Mouse (Mus musculus) left cerebral cortex, adult 9 months (tissue): ENCODE measurements at regions not wholly inside any gene's neighbourhood (a gene's known extent, or its start where the extent isn't known, plus 50 kb on each side); places are given as distances from the start of the nearest gene placed in this dataset.

Experiments used
- DNase-seq, 2 experiments: peaks; one replicate each; pipeline ENCODE4 v3.0.0; 2022; ENCODE audit warnings: low spot score in 2 of 2

GRCm38 (mm10) chr12:10079482-10079881, 290.3 kb upstream of the Nt5c1b start:
- peak in 1 of 2 experiments; percentile 8 for DNase-seq

DNA sequence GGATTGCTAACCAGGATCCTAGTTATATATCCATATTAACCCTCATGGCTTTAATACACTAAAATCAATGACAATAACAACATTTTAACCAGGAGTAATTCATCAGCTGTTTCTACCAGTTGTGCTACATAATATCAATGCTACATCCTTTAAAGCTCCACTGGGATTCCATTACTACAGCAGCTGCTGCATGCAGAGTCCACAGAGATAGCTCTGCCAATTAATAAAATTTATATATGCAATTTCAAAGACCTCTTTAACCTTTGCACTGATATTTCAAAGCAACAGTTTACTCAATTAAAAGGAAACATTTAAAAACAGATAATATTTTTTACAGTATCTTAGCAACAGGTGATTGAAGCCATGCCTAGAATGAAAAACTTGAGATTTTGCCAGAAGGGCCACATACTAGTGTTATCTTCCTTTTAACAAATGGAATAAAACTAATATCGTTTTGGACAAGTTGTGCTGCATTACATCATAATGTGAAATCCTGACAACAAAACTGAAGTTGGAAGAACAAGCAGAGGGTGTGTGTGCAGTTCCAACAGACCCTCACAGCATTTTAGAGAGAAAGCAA, 256.8 kb upstream of the Nt5c1b start:
- no peak for DNase-seq

DNA sequence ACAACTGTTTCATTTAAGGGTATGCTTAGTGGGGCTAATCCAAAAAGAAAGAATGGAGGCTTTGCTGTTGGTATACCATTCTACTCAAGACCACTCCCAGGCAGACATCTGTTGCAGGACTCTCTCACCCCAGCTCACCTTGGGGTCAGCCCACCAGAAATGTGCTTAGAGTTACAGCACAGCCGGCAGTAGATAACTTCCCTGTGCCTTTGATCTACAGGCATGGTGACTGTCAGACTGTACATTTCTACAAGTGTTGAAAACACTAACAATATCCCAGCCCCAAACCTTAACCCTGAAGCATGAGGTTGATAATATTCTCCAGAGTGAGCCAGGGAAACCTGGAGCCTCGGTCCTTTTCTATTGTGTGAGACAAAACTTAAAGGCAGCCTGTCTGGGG, 247.7 kb upstream of the Nt5c1b start:
- DNase-seq: no peak

DNA sequence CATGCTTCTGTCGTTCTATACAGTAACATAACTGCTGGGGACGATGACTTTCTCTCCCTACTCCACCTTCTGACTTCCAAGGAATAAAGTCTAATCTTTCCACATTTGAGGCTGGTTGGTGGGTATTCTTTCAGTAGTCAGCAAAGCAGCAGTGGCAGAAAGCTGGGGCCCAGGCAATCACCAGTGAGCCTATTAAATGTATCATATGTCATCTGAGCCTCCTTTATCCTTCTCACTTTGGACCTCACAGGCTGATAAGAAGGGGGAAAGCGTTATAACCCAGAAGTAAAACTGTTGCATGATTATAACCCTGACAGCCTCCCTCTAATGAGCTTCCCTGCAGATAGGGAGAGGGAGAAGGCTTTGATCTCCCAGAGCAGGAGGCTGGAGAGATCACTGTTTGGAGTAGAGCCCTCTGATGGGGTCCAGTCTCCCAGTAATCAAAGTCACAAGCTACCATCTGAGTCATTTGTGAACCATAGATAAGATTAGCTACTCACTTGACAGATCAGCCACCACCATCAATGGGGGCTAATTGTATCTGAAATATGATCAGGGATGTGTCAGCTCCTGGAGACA, 241.7 kb upstream of the Nt5c1b start:
- DNase-seq: no peak

DNA sequence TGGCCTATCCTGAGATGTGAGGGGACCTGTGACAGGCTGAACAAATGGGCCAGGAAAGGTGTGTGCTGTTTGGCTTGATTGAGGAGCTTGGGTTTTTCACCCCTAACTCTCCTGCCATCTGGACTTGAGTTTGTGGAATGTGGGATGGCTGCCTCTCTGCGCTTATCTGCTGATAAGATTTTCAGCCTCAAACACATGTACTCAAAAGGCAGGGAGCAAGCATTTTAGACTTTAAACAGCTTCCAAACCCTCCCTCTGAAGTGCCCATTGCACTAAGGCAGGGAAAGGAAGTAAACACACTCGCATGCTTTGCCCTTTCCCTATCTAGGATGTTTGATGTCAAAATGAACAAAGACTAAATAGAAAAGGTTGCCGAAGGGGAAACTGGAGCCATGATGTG, 235.6 kb upstream of the Nt5c1b start:
- DNase-seq: no peak

DNA sequence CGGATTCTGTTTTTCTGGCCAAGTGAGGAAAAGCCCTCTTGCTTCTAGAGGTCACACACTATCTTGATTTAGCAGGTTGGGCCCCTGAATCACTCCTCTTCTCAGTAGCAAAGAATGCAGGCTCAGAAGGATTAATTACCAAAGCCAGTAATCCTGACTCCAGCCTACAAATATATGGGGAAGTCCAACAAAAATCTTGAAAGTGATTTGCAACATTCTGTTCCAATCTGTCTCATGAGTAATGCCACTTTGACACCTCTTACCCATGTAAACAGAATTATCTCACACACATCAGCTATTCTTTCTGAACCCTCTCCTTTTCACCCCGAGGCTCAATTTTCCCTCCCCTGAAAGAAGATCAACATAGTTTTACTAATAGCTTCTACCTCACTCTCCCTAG, 233.9 kb upstream of the Nt5c1b start:
- DNase-seq: no peak

DNA sequence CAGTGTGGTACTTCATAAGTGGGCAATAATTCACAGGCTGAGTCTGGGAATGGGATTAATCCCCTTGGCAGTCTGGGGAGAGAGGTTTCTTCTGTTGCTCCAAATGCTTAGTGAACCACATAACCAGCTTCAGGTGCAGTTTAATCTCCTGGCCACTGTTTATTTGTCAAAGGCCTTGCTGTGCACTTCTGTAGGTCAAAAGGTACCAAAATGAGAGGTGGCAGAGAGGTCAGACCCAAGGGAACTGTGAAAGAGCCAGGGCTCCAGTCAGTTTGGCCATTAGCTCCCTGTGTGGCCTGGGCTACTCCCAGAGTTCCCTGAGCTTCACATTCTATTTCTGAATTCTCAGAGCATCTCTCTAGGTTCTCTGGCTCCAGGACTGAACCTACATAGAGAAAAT, 229.6 kb upstream of the Nt5c1b start:
- DNase-seq: no peak

GRCm38 (mm10) chr12:10160837-10161236, 208.9 kb upstream of the Nt5c1b start:
- no peak for DNase-seq

DNA sequence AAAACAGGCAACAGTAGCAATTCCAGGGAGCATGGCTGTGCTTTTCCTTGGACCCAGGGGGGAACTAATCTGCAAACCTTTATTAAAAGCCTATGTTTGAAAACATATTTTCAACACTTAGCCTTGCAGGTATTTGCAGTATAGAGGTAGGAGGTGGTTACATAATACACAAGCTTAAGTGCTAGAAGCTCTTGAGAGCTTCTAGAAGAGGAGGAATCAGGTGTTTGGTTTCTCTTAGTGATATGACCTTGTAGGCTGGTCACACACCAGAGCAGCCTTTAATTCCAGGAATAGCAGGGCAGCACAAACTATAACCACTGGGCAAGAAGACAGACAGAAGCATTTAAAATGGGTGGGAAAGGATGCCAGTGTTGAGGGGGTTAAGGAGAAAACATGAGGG, 201.7 kb upstream of the Nt5c1b start:
- no peak for DNase-seq

DNA sequence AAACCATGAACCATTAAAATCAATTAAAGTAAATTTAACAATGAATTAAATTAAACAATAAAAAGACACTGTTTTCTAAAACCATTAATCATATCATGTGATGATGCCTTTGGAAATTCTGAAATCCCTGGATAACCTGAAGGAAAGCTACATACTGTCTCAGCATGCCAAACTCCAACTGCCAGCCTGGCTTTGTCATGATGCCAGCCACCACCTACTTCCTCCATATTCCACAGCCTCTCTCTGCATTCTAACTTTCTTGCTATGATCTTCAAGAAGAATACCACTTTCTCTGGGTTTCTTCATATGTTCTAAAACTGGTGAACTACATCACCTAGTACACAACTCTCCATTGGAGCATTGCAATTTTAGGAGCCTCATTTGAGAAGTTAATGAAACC, 201.2 kb upstream of the Nt5c1b start:
- DNase-seq: peak in 1 of 2 experiments; percentile 55

GRCm38 (mm10) chr12:10178718-10179117, 191.1 kb upstream of the Nt5c1b start:
- no peak for DNase-seq

GRCm38 (mm10) chr12:10179147-10179814, 190.5 kb upstream of the Nt5c1b start:
- no peak for DNase-seq

GRCm38 (mm10) chr12:10179815-10180468, 189.8 kb upstream of the Nt5c1b start:
- DNase-seq: no peak

DNA sequence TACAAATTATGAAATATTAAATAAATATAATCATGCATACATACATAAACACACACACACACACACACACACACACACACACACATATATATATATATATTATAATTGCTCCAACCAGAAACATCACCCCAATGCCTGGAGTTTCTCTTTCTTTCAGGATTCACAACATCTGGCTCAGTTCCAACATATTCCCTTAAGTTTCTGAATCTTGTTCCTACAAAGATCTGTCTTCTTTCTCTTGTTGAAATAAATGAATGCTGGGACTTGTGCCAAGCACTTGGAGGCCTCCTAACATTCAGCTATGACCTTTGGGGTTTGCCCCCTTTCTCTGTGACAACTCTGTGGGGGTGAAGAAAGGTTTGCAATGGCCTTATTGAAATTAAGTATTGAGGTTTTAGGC, 187.2 kb upstream of the Nt5c1b start:
- DNase-seq: no peak

- DNase-seq: no peak
Measured at GRCm38 (mm10) chr12:10186576-10186975, 183.2 kb upstream of the Nt5c1b start.

GRCm38 (mm10) chr12:10189746-10190145, 180.0 kb upstream of the Nt5c1b start:
- DNase-seq: no peak

DNA sequence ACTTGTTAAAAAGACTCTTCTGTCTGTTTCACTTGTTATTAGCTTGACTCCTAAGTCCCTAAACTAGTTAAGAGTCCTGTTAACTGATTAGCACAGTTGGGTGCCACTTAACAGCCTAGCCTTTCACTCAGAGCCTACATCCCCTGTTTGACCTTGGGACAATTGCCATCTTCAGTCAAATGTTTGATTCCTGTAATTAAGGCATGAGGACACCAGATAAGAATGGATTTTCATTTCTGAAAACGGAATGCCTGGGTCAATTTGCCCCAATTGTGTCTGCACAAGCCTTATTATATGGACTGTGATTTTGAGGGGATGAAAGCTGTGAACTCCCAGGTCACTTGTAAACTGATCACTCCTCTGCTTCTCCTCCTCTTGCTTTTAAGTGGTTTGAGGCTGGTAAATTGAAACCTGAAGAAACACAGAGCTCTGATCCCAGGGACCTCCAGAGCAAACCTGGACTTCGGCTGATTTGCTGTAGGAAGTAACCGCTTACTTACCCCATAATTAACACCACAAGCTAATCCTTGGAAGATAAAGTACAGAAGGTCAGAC, 171.8 kb upstream of the Nt5c1b start:
- no peak for DNase-seq

DNA sequence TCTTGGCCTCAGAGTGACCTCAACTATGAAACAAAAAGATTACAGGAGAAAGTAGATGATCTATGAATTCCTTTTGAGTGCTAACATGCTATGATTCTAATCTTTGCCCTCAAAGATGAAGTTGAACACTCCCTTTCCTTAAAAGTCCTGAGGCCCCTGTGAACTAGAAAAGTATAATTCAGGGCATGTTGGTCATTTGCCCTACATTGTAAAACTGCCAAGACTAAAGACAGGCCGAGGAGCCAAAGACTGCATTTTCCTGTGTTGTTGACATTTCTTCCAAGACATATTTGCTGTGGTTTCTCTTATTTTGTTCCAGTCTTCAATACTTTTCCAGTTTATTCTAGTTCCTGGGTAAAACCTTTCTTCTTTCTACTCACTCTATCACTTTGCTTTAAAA, 159.9 kb upstream of the Nt5c1b start:
- DNase-seq: no peak

DNA sequence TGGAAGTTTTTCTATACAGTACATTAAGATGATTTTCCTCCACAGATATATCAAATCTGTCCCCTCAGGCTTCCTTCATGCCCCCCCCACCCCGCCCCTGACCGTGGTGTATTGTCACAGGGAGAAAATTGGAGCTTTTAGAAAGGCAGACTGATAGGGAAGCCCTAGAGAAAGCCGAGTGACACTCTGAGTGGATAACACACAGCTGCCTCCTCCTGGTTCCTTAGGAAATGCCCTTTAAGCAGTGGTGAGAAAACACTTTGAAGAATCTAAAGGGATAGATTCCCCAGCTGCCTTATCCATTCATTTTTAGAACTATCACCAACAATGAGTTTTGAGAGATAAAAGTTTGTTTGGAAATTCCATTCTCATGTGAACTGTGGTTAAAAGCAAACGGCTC, 147.0 kb upstream of the Nt5c1b start:
- no peak for DNase-seq

- DNase-seq: peak in 1 of 2 experiments; percentile 31
Measured at GRCm38 (mm10) chr12:10223832-10224231, 145.9 kb upstream of the Nt5c1b start.

DNA sequence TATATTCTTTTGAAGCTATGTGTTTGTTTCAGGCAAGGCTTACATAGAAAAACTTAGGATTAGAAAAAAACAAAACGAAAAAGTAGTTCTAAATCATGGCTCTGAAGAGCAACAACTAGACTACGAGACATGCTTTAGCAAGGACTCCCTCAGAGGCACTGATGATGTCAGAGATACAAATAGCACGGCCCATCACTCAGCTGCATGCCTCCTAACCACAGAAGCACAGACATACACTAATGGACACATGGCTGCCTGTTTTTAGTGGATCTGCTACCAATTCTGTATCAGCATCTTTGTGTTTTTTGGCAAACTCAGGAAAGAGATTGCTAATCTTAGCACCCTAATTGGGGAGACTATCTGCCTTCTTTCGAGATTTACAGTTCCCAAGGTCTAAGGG, 138.6 kb upstream of the Nt5c1b start:
- DNase-seq: no peak

- DNase-seq: no peak
Measured at GRCm38 (mm10) chr12:10231683-10232082, 138.1 kb upstream of the Nt5c1b start.

DNA sequence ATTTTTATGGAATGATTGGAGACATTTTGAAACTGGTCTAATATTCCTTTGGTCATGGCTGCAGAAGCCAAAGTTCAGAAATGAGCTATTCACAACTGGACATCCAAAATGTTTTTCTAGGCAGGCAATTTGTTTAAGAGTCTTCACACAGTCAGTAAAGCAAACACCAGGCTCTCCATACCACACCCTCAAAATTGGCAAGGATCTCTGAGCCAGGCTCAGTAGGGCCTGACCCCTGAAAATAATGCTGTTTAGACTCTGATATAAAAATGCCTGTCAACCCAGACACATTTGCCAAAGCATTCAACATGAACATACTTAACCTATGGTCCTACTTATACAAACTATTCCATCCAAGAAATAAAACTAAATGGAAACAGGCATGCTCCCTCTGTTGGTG, 121.7 kb upstream of the Nt5c1b start:
- DNase-seq: no peak
